Mouse (Mus musculus): ENCODE measurements at regions not wholly inside any gene's neighbourhood (a gene's known extent, or its start where the extent isn't known, plus 50 kb on each side); places are given as distances from the start of the nearest gene placed in this dataset.
A peak's percentile ranks its signal among the peaks of the same experiment; 100 is the strongest.

- DNase-seq, result no peak
These were observed 54.4 kb upstream of the 9630041A04Rik start for GRCm38 (mm10) chr9:101807249-101807648.

- DNase-seq, result peak; percentile 6
These were observed 64.9 kb upstream of the 9630041A04Rik start for GRCm38 (mm10) chr9:101796718-101797117.

- DNase-seq, result no peak
These were observed 65.6 kb upstream of the 9630041A04Rik start for GRCm38 (mm10) chr9:101796063-101796462.

GRCm38 (mm10) chr9:101795436-101795835 lies 66.2 kb upstream of the 9630041A04Rik start:
- no peak for DNase-seq

- DNase-seq, result no peak
These were observed 70.7 kb upstream of the 9630041A04Rik start for GRCm38 (mm10) chr9:101790936-101791335.

- no peak for DNase-seq
These were observed 120.6 kb upstream of the 9630041A04Rik start for GRCm38 (mm10) chr9:101740949-101741605.

- DNase-seq, result no peak
These were observed 122.3 kb upstream of the 9630041A04Rik start for GRCm38 (mm10) chr9:101739322-101739721.

GRCm38 (mm10) chr9:101734271-101734670 lies 127.4 kb upstream of the 9630041A04Rik start:
- no peak for DNase-seq

GRCm38 (mm10) chr9:101733611-101734225 lies 127.9 kb upstream of the 9630041A04Rik start:
- DNase-seq, result no peak

- no peak for DNase-seq
These were observed 131.5 kb upstream of the 9630041A04Rik start for GRCm38 (mm10) chr9:101730136-101730535.

- DNase-seq, result no peak
These were observed 143.7 kb upstream of the 9630041A04Rik start for GRCm38 (mm10) chr9:101717911-101718310.

- no peak for DNase-seq
These were observed 145.3 kb upstream of the 9630041A04Rik start for GRCm38 (mm10) chr9:101716326-101716725.

GRCm38 (mm10) chr9:101714805-101715204 lies 146.8 kb upstream of the 9630041A04Rik start:
- no peak for DNase-seq

GRCm38 (mm10) chr9:101710611-101711071 lies 151.0 kb upstream of the 9630041A04Rik start:
- no peak for DNase-seq

GRCm38 (mm10) chr9:101700368-101700767 lies 161.3 kb upstream of the 9630041A04Rik start:
- no peak for DNase-seq

- no peak for DNase-seq
These were observed 167.6 kb upstream of the 9630041A04Rik start for GRCm38 (mm10) chr9:101694054-101694453.

- DNase-seq, result no peak
These were observed 170.3 kb upstream of the 9630041A04Rik start for GRCm38 (mm10) chr9:101691336-101691735.

GRCm38 (mm10) chr9:101690916-101691315 lies 170.7 kb upstream of the 9630041A04Rik start:
- no peak for DNase-seq

GRCm38 (mm10) chr9:101690402-101690861 lies 171.2 kb upstream of the 9630041A04Rik start:
- DNase-seq, result no peak

GRCm38 (mm10) chr9:101689532-101690401 lies 171.9 kb upstream of the 9630041A04Rik start:
- peak; percentile 92 for DNase-seq

GRCm38 (mm10) chr9:101687226-101687625 lies 174.4 kb upstream of the 9630041A04Rik start:
- DNase-seq, result no peak

GRCm38 (mm10) chr9:101677563-101677962 lies 184.1 kb upstream of the 9630041A04Rik start:
- peak; percentile 33 for DNase-seq

- no peak for DNase-seq
These were observed 191.5 kb upstream of the 9630041A04Rik start for GRCm38 (mm10) chr9:101670111-101670510.

Measured in heart, postnatal 4 days (tissue).